ENCODE assay signal across 9 mouse cellular contexts in the genomic region with DNA sequence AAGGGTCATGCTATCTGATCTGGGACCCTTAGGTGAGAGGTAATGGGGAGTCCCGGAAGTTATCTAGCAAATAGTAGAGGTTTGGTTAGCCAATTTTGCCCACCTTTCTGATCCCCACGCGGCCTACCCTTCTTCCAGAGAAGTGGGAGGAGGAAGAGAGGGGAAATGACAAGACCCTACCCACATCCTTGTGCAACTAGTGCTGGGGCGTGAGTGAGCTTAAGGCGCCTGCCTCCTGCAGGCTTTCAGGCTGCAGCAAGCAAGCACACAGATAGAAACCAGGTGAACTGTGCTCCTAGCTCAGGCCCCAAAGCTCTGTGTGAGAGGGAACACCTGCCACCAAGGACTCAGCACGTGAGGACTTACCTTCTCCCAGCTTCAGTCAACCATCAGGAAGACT. TPM values are rescaled to one million over a fixed set of nuclear protein-coding genes. Genes with fewer than 3 reads are reported as not detected.
DNase-seq lines count a peak whose midpoint lies in the region; ATAC-seq lines count a peak whose summit lies in the region.
"Had no signal": no experiment of that assay in that cellular context is flagged by ENCODE, and none has a peak within 500 bp of the region (broad histone marks: within the 10 kb centered on the region; RNA-seq: fewer than 3 reads in every experiment).

No protein-coding gene starts in this region.

- no peaks in the 10 kb centered on the region for H3K9me3 ChIP-seq in heart, embryonic 16.5 days (replicated peaks; ENCODE audit: control insufficient read depth, low read length)
- H3K9me3 ChIP-seq in hindbrain, embryonic 14.5 days (ENCODE audit: control insufficient read depth, low read length): no peaks in the 10 kb centered on the region
- H3K9me3 ChIP-seq in midbrain, embryonic 11.5 days (ENCODE audit: control insufficient read depth, low read length): no peaks in the 10 kb centered on the region

- peaks cover 38% of the 10 kb centered on the region for H3K4me1 ChIP-seq in heart, embryonic 16.5 days (ENCODE audit: control insufficient read depth, insufficient read depth, low read length)
- peaks cover 26% of the 10 kb centered on the region for H3K4me1 ChIP-seq in hindbrain, embryonic 14.5 days (replicated peaks; ENCODE audit: control insufficient read depth, insufficient read depth, low read length)
- H3K4me1 ChIP-seq in midbrain, embryonic 11.5 days (ENCODE audit: control insufficient read depth, insufficient read depth, low read length): peaks cover 3% of the 10 kb centered on the region

- H3K9ac ChIP-seq in heart, embryonic 16.5 days (ENCODE audit: low read length): peak overlapping the region; percentile 93
- H3K9ac ChIP-seq in hindbrain, embryonic 14.5 days: peak overlapping the region; percentile 83; the same call in 1 of the 2 replicates
- peak overlapping the region; percentile 80; the same call in 1 of the 2 replicates for H3K9ac ChIP-seq in midbrain, embryonic 11.5 days (ENCODE audit: low read length)

- WGBS in heart, embryonic 16.5 days: 29% methylated on average over 6 of the region's 6 CpGs
- WGBS in hindbrain, embryonic 14.5 days: 9% methylated on average over 6 of the region's 6 CpGs
- 8% methylated on average over 6 of the region's 6 CpGs for WGBS in midbrain, embryonic 11.5 days

- peak overlapping the region; percentile 91 for H3K4me2 ChIP-seq in heart, embryonic 16.5 days (ENCODE audit: low read depth, low read length)
- peak overlapping the region; percentile 99 for H3K4me2 ChIP-seq in hindbrain, embryonic 14.5 days (replicated peaks)
- H3K4me2 ChIP-seq in midbrain, embryonic 11.5 days: peak overlapping the region; percentile 97

- no peak for DNase-seq in heart, adult 9 months (ENCODE audit: low spot score in 2 of 2)
- peak; percentile 39 for DNase-seq in adipocyte (ENCODE audit: low spot score)
- DNase-seq in hindbrain, embryonic 14.5 days (ENCODE audit: low spot score): no peak
- peak; percentile 89 for DNase-seq in midbrain, embryonic 11.5 days (ENCODE audit: low spot score, missing footprints)
- DNase-seq in retina, postnatal 1 day: no peak
- no peak for DNase-seq in retina, embryonic 14.5 days (ENCODE audit: low spot score)

- ATAC-seq in heart, embryonic 16.5 days (replicated peaks; ENCODE audit: extremely low read depth, insufficient read depth, low FRiP score): no peak
- ATAC-seq in hindbrain, embryonic 14.5 days (ENCODE audit: low FRiP score): no peak
- ATAC-seq in midbrain, embryonic 11.5 days (ENCODE audit: low FRiP score): no peak
- ATAC-seq in activated CD4-positive, CD25-positive, alpha-beta regulatory T cell, adult 4 months: no peak

- no peaks in the 10 kb centered on the region for H3K27me3 ChIP-seq in heart, embryonic 16.5 days (ENCODE audit: control insufficient read depth, insufficient read depth, low read length)
- H3K27me3 ChIP-seq in hindbrain, embryonic 14.5 days (ENCODE audit: control insufficient read depth, insufficient read depth, low read length): peaks cover 8% of the 10 kb centered on the region; the same call in 1 of the 2 replicates
- peaks cover 40% of the 10 kb centered on the region for H3K27me3 ChIP-seq in midbrain, embryonic 11.5 days (ENCODE audit: control insufficient read depth, insufficient read depth, low read length)
- H3K27me3 ChIP-seq: Patski had no signal

- H3K36me3 ChIP-seq in heart, embryonic 16.5 days (ENCODE audit: control insufficient read depth, insufficient read depth): no peaks in the 10 kb centered on the region
- no peaks in the 10 kb centered on the region for H3K36me3 ChIP-seq in hindbrain, embryonic 14.5 days (replicated peaks; ENCODE audit: control insufficient read depth, insufficient read depth)
- no peaks in the 10 kb centered on the region for H3K36me3 ChIP-seq in midbrain, embryonic 11.5 days (ENCODE audit: control insufficient read depth, insufficient read depth, low read length)

- peak overlapping the region; percentile 86 for H3K4me3 ChIP-seq in heart, embryonic 16.5 days (ENCODE audit: low read length)
- H3K4me3 ChIP-seq in hindbrain, embryonic 14.5 days (replicated peaks; ENCODE audit: low read length): peak overlapping the region; percentile 72
- peak overlapping the region; percentile 61 for H3K4me3 ChIP-seq in midbrain, embryonic 11.5 days (ENCODE audit: low read depth, low read length)

- peak overlapping the region; percentile 93 for H3K27ac ChIP-seq in heart, embryonic 16.5 days (ENCODE audit: low read length)
- H3K27ac ChIP-seq in hindbrain, embryonic 14.5 days: no peak overlapping the region
- H3K27ac ChIP-seq in midbrain, embryonic 11.5 days (ENCODE audit: low read depth, low read length): no peak overlapping the region

RNA-seq across cellular contexts. Expression of a gene that starts 31.2 kb away (rescaled TPM):
- polyA plus RNA-seq in heart, embryonic 16.5 days (2015; fragmentation: Nextera tagmentation; extraction: Ambion mirVana): 160 and 174 TPM in 2 replicates
- polyA plus RNA-seq in hindbrain, embryonic 14.5 days (2014; fragmentation: Nextera tagmentation; extraction: Ambion mirVana): 21.7 and 22.1 TPM in 2 replicates
- 33.2 and 34.1 TPM in 2 replicates for polyA plus RNA-seq in midbrain, embryonic 11.5 days (2014; fragmentation: Nextera tagmentation; extraction: Ambion mirVana)
- polyA plus RNA-seq in activated CD4-positive, CD25-positive, alpha-beta regulatory T cell, adult 4 months (2017; shearing (Covaris generic)): 10 to 100 TPM; 14.5 to 35.2 TPM

Comparison
In these comparisons a context has a peak if more than half of its experiments do, and no peak if none do; other contexts are left out.
1. DNase-seq: peak in adipocyte (single experiment) and midbrain, embryonic 11.5 days (single experiment); none in heart, adult 9 months (0 of 2), hindbrain, embryonic 14.5 days (single experiment), retina, postnatal 1 day (single experiment) and retina, embryonic 14.5 days (single experiment).
2. Peak in every context shown above with its lines, with median percentiles within 50 percentile points of each other: H3K4me2 ChIP-seq, H3K4me3 ChIP-seq and H3K9ac ChIP-seq.